Mouse (Mus musculus): Measurements from ENCODE around the gene Limch1. TPM values are rescaled to one million over a fixed set of nuclear protein-coding genes. Genes with fewer than 3 reads are reported as not detected.

Limch1 gene
- total RNA-seq (2015; ENCODE audit: low replicate concordance) (not detected in 2 replicates), total RNA-seq (2017; ENCODE audit: low replicate concordance) (0.39 TPM in 1 of 2 replicates, not detected in the other)

DNA sequence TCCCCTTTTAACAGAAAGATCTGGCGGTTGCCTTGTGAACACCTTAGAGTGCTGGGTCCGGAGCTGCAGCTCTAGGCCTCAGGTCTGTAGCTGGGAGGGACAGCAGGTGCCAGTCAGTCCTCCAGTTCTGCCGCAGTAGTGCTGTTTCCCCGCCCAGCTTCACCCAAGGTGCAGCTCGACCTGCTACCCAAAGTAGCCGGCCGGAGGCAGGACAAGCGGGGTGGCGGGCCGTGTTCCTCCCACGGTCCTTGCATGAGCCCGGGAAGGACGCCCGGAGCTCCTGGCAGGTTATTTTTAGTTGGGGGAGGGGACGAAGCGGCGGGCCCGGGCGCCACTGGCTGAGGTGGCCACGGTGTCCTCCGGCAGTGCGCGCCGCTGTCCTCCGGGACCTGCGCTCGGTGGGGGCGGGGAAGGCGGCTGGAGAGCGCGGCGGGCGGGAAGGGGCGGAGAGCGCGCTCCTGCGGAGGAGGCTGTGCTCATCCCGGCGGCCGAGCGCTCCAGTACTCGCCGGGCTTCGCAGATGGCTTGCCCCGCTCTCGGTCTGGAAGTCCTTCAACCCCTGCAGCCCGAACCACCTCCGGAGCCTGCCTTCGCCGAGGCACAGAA is at the start of gene Limch1:
TSS of gene Limch1 (plus strand) at position 438 of the 606 bp plus-strand sequence.
- no peak for ATAC-seq (replicated peaks; ENCODE audit: low FRiP score, poor library complexity, severe bottlenecking)

DNA sequence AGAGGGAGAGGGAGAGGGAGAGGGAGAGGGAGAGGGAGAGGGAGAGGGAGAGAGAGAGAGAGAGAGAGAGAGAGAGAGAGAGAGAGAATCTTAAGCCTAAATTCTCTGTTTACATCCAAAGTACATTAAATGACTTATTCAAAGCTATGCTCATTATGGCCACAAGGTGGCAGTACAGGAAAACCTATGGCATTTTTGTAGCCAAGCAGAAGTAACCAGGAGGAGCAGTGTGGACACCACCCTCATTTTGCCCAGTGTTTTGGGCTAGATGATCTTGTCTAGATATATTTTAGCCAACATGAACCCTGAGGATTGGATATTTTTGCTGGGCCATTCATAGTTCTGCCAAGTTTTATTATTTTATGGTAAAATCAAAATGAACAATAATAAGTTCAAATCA is 48.5 kb upstream of the Limch1 start:
- ATAC-seq (replicated peaks; ENCODE audit: low FRiP score, poor library complexity, severe bottlenecking), result no peak

DNA sequence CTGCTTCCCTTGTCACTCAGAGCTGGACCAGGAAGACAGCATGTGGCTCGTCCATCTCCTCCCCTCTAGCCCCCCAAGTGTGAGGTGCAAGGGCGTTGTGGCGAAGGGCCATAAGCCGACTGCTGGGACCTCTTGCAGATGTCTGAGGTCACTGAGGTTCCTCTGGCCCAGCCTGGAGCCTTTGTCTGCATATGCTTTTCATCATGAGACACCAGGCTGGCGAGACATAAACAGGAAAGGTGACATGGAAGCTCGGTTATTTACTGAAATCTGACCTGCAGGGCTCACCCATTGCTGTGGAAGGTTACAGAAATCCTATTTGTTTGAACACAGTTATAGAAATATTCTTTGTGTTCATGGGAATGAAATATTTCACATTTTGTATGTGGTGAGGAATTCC is 45.7 kb upstream of the Limch1 start:
- ATAC-seq (replicated peaks; ENCODE audit: low FRiP score, poor library complexity, severe bottlenecking), result no peak

DNA sequence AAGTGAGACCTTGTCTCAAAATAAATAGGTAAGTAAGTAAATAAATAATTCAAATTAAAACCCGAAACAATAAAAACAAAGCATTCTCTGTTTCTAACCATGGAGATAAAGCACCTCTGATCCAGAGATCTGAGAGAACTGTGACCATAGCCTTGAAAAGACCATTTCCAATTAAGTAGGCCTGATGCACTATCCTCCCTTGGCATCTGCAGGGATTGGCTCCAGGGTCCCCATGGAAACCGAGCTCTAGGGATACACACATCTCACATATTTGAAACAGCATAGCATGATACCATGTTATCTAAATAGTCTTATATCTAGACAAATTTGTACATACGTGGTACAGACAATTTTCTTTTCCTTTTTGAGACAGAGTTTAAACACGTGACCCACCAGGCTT is 43.7 kb upstream of the Limch1 start:
- ATAC-seq (replicated peaks; ENCODE audit: low FRiP score, poor library complexity, severe bottlenecking), result no peak

DNA sequence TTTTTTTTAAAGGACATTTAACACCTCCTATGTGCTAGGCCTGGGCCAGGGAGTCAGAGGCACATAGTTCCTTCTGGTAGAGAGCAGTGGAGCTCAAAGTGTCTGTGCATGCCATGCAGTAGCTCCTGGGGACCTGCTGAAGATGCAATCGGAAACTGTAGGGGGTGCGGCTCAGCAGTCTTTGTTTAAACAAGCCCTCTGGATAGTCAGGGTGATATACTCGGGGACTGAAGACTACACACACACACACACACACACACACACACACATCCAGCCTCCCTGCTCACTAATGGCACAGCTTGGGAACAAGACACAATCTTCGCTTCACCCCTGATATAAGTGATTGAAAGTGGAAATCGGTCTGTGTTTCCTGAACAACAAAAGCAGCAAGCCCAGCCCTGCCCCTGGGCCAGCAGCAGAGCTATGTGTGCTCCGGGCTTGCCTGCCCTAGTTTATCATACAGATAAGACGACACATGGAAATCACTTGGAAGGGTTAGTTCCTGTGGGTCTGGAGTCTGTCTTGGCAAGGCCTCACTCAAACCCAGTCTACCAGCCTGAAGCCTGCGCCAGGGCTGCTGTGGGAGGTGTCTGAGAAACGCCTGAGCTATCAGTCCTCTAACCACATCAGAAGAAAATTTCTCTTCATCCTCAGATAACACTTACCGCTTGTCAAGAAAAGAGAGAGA is 42.2 kb upstream of the Limch1 start:
- no peak for ATAC-seq (replicated peaks; ENCODE audit: low FRiP score, poor library complexity, severe bottlenecking)

DNA sequence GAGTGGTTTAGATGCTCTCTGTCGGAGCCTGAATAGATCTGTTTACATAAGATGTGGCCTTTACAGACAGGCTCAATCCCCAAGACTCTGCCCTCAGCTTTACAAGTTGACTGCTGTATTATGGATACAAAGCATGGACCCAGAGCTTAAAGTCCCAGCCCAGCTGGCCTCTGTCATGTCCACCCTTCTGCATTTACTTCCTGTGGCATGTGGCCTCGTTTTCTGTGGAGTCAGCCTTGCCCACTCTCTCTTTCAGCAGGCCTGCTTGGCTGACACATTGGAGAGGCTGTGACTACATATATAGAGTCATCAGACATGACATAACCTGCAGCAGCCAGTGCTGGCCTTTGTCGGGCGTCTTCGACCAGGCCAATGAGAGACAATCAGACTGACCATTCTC is 37.8 kb upstream of the Limch1 start:
- no peak for ATAC-seq (replicated peaks; ENCODE audit: low FRiP score, poor library complexity, severe bottlenecking)

DNA sequence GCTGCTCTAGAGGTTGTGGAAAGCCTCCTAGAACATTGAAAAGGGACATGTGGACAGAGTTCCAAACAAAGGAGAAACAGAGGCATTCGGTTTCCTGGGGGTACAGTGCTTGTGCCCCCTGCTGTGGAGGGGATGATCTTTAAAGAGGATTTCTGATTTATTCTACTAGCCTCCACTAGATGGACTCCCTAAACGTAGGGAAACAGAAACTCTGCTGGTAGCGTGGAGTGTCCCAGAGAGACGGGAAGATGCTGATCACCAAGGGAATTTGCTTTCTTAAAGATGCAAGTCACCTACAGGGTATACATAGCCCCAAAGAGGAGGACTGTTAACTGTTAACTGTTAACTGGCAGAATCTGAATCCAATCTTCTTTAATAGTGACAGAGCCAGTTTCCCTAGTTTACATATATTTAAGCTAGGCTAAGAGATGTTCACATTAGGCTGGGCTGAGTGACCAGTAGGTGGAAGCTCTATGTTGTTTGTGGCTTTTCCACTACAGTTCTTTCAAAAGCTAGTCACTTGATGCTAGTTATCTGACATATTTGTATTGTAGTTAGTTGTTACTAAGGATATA is 35.1 kb upstream of the Limch1 start:
- ATAC-seq (replicated peaks; ENCODE audit: low FRiP score, poor library complexity, severe bottlenecking), result no peak

DNA sequence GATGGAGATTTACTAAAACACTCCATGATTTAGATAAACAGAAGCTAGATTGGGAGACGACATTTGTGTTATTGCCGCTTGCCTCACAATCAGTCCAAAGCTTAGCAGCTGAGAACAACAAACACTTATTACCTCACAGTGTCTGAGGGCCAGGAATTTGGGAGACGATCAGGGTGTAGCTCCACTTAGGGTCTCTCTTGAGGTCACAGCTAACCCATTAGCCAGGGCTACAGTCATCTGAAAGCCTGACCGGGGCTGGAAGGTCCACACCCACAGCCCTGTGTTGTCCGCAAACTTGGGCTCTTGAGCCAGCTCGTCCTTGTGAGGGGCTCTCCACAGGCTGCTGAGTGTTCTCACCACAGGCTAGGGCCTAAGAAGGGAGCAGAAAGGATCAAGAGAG is 32.8 kb upstream of the Limch1 start:
- no peak for ATAC-seq (replicated peaks; ENCODE audit: low FRiP score, poor library complexity, severe bottlenecking)

DNA sequence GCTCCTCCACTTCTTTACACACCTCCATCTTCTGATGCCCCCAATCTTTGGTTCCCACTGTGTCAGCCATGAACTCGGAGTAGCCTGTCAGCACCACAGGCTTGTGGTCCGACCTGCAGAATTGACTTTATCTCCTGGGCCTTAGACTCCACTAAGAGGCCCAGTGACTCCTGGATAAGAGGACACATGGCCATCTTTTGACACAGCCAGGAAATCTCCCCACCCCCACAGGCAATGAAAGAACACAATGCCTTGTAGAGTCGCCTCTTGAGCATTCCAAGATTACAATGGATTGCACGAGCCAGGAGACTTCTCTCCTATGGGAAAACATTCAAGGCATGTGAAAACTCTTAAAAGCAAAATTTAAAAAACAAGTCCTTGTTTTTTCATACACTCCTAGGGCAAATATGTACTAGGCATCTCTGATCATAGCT is 30.1 kb upstream of the Limch1 start:
- ATAC-seq (replicated peaks; ENCODE audit: low FRiP score, poor library complexity, severe bottlenecking), result no peak

DNA sequence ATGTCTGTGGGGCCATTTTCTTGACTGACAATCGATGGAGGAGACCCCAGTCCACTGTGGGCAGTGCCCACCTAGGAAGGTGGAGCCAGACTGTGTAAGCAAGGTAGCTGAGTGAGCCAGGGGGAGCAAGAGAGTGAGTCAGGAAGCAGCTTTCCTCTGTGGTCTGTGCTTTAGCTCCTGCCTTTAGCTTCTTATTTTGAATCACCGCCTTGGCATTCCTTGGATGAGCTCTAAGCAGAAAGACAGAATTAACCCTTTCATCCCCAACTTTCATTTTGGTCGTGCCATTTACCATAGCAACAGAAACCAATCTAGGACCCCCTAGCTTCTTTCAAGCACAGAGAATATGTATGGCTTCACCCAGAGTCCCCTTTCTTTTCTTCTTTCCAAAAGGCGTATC is 27.7 kb upstream of the Limch1 start:
- no peak for ATAC-seq (replicated peaks; ENCODE audit: low FRiP score, poor library complexity, severe bottlenecking)

DNA sequence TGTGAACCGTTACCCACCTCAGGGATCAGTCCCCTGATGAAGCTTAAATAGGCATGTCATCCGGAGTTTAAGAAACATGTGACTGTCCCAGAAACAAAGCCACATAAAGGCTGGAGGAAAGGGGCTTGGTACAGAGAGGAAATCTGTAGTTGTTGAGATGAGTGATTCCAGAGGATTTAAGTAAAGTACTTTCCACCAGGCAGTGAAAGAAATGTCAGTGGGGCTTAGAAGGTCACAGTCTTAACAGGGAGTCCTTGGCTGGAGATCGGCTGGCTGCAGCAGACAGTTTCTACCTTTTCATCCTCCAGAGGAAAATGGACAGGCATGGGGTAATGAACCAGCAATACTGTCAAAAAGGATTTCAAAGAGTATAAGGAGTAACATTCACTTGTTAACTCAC is 27.2 kb upstream of the Limch1 start:
- no peak for ATAC-seq (replicated peaks; ENCODE audit: low FRiP score, poor library complexity, severe bottlenecking)

DNA sequence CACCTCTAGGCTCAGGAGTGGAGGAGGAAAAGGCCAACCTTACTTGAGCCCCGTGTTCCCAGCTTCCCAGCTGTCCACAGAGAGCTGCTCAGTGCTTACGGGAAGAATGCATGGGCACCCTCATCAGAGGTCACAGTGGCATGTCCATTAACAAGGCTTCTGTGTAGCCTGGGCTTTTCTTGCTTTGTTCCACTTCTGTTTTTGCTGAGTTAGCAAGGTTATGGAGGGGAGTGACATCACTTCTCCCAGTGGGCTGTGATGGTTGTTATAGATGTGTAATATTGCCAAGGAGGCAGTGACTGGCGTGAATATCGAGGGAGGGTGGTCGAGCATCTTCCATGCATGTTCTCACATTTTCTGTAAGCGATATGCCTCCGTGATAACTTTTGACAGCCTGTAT is 26.7 kb upstream of the Limch1 start:
- ATAC-seq (replicated peaks; ENCODE audit: low FRiP score, poor library complexity, severe bottlenecking), result no peak

DNA sequence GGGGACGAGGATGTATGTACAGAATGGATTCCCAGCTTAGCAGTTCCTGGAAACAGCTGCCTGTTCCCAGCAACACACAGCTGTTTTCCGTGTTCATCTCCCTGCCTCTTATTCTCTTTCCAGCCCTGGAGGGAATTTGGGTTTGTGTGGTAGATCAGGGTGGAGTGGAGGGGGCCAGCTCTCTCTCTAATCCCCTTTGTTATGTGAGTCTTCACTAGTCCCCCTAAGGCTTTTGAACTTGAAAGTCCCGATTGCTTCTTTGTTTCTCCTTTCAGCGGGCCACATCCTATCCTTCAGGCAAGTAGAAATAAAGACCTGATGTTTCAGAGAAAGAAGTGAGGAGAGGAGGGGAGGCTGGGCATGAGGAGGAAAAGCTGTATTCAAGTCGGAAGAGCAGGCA is 24.7 kb upstream of the Limch1 start:
- no peak for ATAC-seq (replicated peaks; ENCODE audit: low FRiP score, poor library complexity, severe bottlenecking)

DNA sequence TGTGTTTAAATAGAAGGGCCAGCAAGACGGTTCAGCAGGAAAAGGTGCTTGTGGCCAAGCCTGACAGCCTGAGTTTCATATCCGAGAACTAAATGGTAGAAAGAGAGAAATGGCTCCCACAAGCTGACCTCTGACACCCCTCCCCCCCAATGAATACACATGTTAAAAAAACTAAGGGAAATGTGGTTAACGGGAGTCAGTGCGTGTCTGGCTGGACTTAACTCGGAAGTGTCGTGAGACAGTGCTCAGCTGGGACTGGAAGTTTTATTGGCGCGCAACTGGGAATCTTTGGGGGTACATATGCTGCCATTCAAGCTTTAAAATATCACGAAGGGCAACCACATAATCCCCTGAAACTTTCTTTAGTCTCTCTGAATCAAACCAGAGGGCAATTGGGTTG is 23.0 kb upstream of the Limch1 start:
- ATAC-seq (replicated peaks; ENCODE audit: low FRiP score, poor library complexity, severe bottlenecking), result no peak

DNA sequence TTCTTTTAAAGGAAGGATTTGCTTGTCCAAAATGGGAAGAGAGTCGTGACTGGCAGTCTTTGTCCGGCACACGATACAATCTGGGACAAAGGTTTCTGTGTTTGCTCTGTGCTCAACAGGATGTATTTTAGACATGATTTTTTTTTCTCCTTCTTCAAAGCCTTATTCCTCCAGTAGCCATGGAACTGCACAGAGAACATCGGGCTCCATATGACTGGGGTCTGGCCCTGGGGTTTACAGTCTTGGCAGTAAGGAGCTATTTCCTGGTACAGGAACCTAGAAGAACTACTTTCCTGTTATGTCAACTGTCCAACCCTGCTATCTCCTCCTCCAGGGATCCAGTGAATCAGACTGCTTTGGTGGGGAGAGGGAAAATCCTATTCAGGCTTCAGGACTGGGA is 22.6 kb upstream of the Limch1 start:
- ATAC-seq (replicated peaks; ENCODE audit: low FRiP score, poor library complexity, severe bottlenecking), result no peak

DNA sequence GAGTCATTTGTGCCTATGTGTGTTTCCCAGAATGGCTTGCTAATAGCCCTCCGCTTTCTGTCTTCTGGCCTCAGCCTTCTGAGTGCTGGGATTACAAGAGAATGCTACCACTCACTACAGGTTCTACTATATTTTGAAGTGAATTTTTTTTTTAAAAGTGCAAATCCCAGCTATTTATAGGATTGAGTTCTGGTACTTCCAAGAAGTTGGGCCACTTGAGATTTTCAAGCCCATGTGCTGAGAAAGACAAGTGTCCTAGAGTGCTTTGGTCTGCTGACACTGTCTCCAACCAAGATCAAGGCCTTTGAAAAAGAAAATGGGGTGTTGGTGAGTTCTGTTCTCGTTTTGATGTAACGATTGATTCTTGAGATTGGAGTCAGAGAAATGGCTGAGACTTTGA is 22.0 kb upstream of the Limch1 start:
- ATAC-seq (replicated peaks; ENCODE audit: low FRiP score, poor library complexity, severe bottlenecking), result no peak

DNA sequence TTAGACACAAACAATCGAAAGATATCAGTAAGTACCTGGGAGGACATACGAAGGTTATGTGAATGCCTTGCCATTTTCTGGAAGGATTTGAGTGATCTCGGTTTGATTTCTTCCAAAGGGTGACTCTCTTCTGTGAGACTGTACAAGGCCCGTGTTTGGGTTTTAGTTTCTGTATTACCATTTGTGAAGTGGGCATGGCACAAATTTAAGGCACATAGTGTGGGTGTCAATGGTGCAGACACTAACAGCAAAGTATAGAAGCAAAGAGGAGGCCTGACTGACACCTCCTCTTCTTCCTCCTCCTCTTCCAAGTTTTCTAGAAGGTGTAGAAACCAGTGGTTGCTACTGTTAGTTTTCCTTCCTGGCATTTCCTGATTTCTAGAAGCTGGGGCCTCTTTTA is 16.3 kb upstream of the Limch1 start:
- ATAC-seq (replicated peaks; ENCODE audit: low FRiP score, poor library complexity, severe bottlenecking), result no peak

DNA sequence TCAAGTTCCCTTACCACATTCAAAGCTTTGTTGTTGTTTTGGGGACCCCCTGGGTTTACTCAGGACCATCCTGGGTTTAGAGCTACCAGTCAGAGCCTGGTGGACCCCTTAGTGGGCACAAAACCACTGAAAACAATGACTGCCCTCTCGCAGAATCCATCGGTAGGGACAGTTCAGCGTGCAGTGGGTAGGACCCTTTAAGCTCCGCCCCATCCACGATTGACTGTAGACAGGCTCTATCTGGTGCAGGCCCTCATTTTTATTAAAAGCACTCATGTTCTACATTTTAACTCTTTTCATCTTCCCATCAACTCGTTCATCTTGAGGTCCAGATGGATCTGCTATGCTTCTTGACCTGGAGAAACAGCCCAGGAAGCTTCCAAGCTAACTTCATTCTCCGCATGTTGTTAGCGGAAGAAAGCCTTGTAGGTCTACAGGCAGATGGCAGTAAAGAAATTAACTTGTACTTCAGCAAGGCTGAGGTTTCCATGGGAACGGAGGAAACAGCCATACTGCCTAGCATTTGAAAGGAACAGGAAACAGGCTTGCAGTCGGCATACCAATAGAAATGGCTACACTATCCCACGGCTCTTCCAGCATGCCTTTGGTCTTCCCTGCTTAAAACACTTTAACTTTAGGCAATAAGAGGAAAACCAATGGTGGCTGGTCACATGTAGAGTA is 14.9 kb upstream of the Limch1 start:
- ATAC-seq (replicated peaks; ENCODE audit: low FRiP score, poor library complexity, severe bottlenecking), result no peak

DNA sequence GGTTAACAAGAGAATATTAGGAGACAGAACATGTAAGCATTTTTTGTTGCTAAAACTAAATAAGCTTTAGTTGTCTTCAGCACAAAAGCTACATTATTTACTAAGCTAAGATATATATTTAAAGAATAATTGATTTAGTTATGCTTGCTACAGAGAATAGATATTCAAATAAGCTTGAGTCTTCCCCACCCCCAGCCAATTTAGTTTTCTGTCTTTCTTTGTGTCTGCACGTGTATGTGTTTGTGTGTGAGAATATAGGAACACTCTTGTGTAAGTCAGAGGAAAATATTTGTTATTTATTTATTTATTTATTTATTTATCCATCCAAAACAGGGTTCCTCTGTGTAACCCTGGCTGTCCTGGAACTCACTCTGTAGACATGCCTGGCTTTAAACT is 14.3 kb upstream of the Limch1 start:
- no peak for ATAC-seq (replicated peaks; ENCODE audit: low FRiP score, poor library complexity, severe bottlenecking)

DNA sequence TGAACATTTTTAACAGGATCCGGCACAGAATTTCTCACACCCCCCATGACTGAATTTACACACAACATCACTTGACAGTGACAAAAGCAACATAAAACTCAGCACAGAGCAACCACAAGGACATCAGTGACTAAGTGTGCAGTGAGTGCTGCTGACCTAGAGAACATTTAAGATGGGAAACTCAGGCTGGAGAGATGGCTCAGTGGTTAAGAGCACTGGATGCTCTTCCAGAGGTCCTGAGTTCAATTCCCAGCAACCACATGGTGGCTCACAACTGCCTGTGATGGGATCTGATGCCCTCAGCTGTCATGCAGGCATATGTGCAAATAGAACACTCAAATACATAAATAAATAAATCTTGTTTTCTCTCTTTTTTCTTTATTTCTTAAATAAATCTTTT is 12.1 kb upstream of the Limch1 start:
- ATAC-seq (replicated peaks; ENCODE audit: low FRiP score, poor library complexity, severe bottlenecking), result no peak

DNA sequence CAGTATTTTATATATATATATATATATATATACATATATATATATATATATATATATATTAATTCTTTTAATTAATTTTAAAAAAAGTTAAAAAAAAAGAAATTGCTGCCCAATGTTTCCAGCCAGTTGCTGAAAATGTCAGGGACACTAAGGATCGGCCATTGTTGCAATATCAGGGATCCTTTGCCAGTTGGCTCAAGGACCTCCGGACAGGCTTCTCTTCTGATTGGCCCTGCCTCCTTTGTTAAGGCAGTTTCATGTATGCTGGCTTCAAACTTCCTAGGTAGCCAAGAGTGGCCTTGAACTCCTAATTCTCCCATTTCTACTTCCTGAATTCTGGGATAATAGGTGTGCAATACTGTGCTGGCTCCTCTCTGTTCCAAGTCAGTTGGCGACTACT is 6.3 kb upstream of the Limch1 start:
- ATAC-seq (replicated peaks; ENCODE audit: low FRiP score, poor library complexity, severe bottlenecking), result no peak

Measured in erythroid progenitor cell, adult 5-6 weeks (primary cell).